Mouse (Mus musculus) E14TG2a.4 (cell line): ENCODE measurements around the gene Ddit4.

ENCODE experiments used
- CTCF ChIP-seq: conservative IDR thresholded peaks from 2 replicates; pipeline ENCODE4 v1.5.1; 2014; ENCODE audit warnings: low read length
- NANOG ChIP-seq: IDR thresholded peaks from 2 replicates; pipeline ENCODE4 v1.6.1; 2014; ENCODE audit warnings: borderline replicate concordance, low read length, mixed read lengths
- POU5F1 ChIP-seq: IDR thresholded peaks from 2 replicates; pipeline ENCODE4 v1.6.1; 2014; ENCODE audit warnings: low read length, borderline replicate concordance

DNA sequence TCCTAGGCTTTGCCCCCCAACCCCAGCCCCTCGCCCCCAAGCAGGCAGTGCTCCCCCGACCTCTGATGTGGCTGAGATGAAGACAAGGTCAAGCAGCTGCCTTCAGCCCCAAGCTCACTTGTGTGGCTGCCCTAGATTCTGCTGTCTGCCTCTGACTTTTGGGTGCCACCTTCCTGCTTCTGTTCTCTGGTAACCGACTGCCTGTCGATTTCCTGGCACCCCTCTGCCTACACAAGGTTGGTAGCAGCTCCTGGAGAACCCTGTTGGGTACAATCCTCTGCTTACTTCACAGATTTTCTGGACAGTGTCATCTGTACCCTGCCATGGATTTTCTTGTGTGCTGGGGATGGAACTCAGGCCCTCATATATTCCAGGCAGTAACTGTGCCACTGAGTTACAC is 29.7 kb upstream of the Ddit4 start:
- TF ChIP-seq CTCF = no peak
- no peak for TF ChIP-seq POU5F1
- TF ChIP-seq NANOG = no peak
